Mouse (Mus musculus) stomach, postnatal 0 days (tissue): ENCODE data around the gene Bicc1.

Source experiments
- CTCF ChIP-seq: IDR thresholded peaks from 2 replicates; pipeline ENCODE4 v1.5.1; 2016; ENCODE audit warnings: antibody characterized with exemption, low read depth, mild to moderate bottlenecking, moderate library complexity
- EP300 ChIP-seq: optimal IDR thresholded peaks from 2 replicates; pipeline ENCODE3; 2016; ENCODE audit warnings: antibody characterized with exemption

DNA sequence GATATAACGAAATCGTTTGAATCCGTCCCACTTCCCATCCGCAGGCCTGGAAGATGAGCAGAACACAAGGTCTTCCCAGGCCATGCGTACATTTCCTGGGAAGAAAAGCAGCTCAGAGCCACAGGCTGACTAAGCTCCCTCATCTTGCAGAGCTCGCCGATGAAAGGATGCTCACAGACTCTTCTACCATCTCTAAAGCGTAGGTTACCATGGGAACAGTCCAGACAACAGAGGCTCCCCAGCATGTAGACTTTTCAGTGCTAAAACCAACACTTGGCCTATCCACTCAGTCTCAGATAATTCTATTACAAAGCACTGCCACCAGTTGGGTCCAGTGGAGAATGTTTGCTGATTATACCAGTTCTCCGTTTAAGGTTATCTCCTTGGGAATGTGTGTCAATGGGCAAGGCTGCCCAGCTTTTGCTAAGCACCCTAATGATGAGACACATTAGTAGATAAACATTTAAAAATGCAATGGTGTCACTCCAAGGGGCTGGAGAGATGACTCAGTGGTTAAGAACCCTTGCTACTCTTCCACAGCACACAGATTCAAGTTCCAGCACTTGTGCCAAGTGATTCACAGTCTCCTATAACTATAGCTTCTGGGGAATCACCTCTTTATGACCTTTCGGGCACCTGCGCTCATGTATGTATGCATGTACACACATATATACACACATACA lies 258.2 kb downstream of the Bicc1 start:
- TF ChIP-seq CTCF (no peak), EP300 (no peak)
